Mouse (Mus musculus) C2C12 (cell line): ENCODE measurements around the gene Smoc2.

ENCODE experiments used
- CTCF ChIP-seq: IDR thresholded peaks from one replicate; pipeline ENCODE4 v1.5.1; 2011; ENCODE audit not compliant: control insufficient read depth, insufficient read depth, insufficient read length
- MAX ChIP-seq: IDR thresholded peaks from one replicate; pipeline ENCODE4 v1.6.1; 2011; ENCODE audit warnings: mild to moderate bottlenecking, control low read depth

- no peak for TF ChIP-seq MAX
- no peak for TF ChIP-seq CTCF
These were observed 66.2 kb downstream of the Smoc2 start for GRCm38 (mm10) chr17:14345556-14345955.
